Comparison of ENCODE assay signal across 9 mouse cellular contexts in genomic region chr11:96906431-96907161, GRCm38 (mm10). TPM values are rescaled to one million over a fixed set of nuclear protein-coding genes. Genes with fewer than 3 reads are reported as not detected.
DNase-seq lines count a peak whose midpoint lies in the region; ATAC-seq and TF ChIP-seq lines count a peak whose summit lies in the region.
"Had no signal": no experiment of that assay in that cellular context is flagged by ENCODE, and none has a peak within 500 bp of the region (broad histone marks: within the 10 kb centered on the region; RNA-seq: fewer than 3 reads in every experiment).

No protein-coding gene starts in this region.

- peaks cover 77% of the 10 kb centered on the region for H3K4me1 ChIP-seq in forebrain, embryonic 12.5 days
- H3K4me1 ChIP-seq in hindbrain, embryonic 10.5 days (replicated peaks), result peaks cover 93% of the 10 kb centered on the region
- H3K4me1 ChIP-seq in midbrain, embryonic 12.5 days, result peaks cover 74% of the 10 kb centered on the region

- H3K4me2 ChIP-seq in forebrain, embryonic 12.5 days, result no peak overlapping the region
- H3K4me2 ChIP-seq in midbrain, embryonic 12.5 days (replicated peaks), result no peak overlapping the region
- H3K4me2 ChIP-seq: embryonic facial prominence, embryonic 12.5 days had no signal

- no peaks in the 10 kb centered on the region for H3K27me3 ChIP-seq in forebrain, embryonic 12.5 days
- no peaks in the 10 kb centered on the region for H3K27me3 ChIP-seq in hindbrain, embryonic 10.5 days (ENCODE audit: insufficient read depth, poor library complexity, severe bottlenecking)
- H3K27me3 ChIP-seq in midbrain, embryonic 12.5 days, result no peaks in the 10 kb centered on the region
- H3K27me3 ChIP-seq: embryonic facial prominence, embryonic 12.5 days had no signal

- peaks cover 39% of the 10 kb centered on the region for H3K36me3 ChIP-seq in forebrain, embryonic 12.5 days (replicated peaks)
- peaks cover 56% of the 10 kb centered on the region for H3K36me3 ChIP-seq in hindbrain, embryonic 10.5 days
- H3K36me3 ChIP-seq in midbrain, embryonic 12.5 days, result peaks cover 38% of the 10 kb centered on the region

- H3K27ac ChIP-seq in layer of hippocampus, adult 2 months, result peak overlapping the region; percentile 55
- peak overlapping the region; percentile 61 for H3K27ac ChIP-seq in forebrain, embryonic 12.5 days
- H3K27ac ChIP-seq in hindbrain, embryonic 10.5 days, result peak overlapping the region; percentile 95
- H3K27ac ChIP-seq in midbrain, embryonic 12.5 days (replicated peaks), result peak overlapping the region; percentile 81
- H3K27ac ChIP-seq: embryonic facial prominence, embryonic 12.5 days had no signal

- WGBS in forebrain, embryonic 12.5 days, result 61% methylated on average over 15 of the region's 15 CpGs
- WGBS in hindbrain, embryonic 10.5 days, result 39% methylated on average over 15 of the region's 15 CpGs
- 48% methylated on average over 15 of the region's 15 CpGs for WGBS in midbrain, embryonic 12.5 days

- no peak for DNase-seq in layer of hippocampus, adult 2 months (ENCODE audit: low spot score in 2 of 2)
- DNase-seq in layer of hippocampus, postnatal 36 days, result no peak
- DNase-seq in hindbrain, embryonic 10.5 days (ENCODE audit: low spot score), result peak; percentile 77
- no peak for DNase-seq in urinary bladder, postnatal 4 days (ENCODE audit: low spot score in 2 of 2)
- no peak for DNase-seq in cerebellum, postnatal 25 days

- H3K9ac ChIP-seq in forebrain, embryonic 12.5 days, result 0 out of 2 replicates have a peak overlapping the region, but pooled peaks have one; percentile 22
- H3K9ac ChIP-seq in midbrain, embryonic 12.5 days (replicated peaks), result peak overlapping the region; percentile 8
- H3K9ac ChIP-seq: embryonic facial prominence, embryonic 12.5 days had no signal

- no peak for TF ChIP-seq CTCF in layer of hippocampus, adult 2 months (conservative IDR thresholded peaks at IDR 0.05)

- H3K4me3 ChIP-seq in layer of hippocampus, adult 2 months, result no peak overlapping the region
- H3K4me3 ChIP-seq in forebrain, embryonic 12.5 days (replicated peaks), result no peak overlapping the region
- H3K4me3 ChIP-seq in hindbrain, embryonic 10.5 days, result peak overlapping the region; percentile 3; the same call in 1 of the 2 replicates
- no peak overlapping the region for H3K4me3 ChIP-seq in midbrain, embryonic 12.5 days
- H3K4me3 ChIP-seq: embryonic facial prominence, embryonic 12.5 days had no signal

- no peak for ATAC-seq in forebrain, embryonic 12.5 days (ENCODE audit: low FRiP score)
- ATAC-seq in midbrain, embryonic 12.5 days (ENCODE audit: low FRiP score, low read depth), result no peak
- no peak for ATAC-seq in megakaryocyte, adult 5-6 weeks (ENCODE audit: poor library complexity, severe bottlenecking)

- H3K9me3 ChIP-seq in forebrain, embryonic 12.5 days, result no peaks in the 10 kb centered on the region
- no peaks in the 10 kb centered on the region for H3K9me3 ChIP-seq in hindbrain, embryonic 10.5 days
- H3K9me3 ChIP-seq in midbrain, embryonic 12.5 days, result no peaks in the 10 kb centered on the region
- H3K9me3 ChIP-seq: embryonic facial prominence, embryonic 12.5 days had no signal

RNA-seq across cellular contexts. Expression of gene Cdk5rap3, which starts 9.7 kb away (rescaled TPM):
- 10 to 100 TPM; 34.5 to 41.6 TPM for total RNA-seq in layer of hippocampus, adult 2 months (2021)
- 10 to 100 TPM; 32.8 to 34.0 TPM for total RNA-seq in layer of hippocampus, postnatal 36 days (2021)
- 102 and 106 TPM in 2 replicates for polyA plus RNA-seq in forebrain, embryonic 12.5 days (2016; fragmentation: Nextera tagmentation; extraction: Ambion mirVana)
- polyA plus RNA-seq in hindbrain, embryonic 10.5 days (2016; fragmentation: Nextera tagmentation; extraction: Ambion mirVana), result 112 and 124 TPM in 2 replicates
- 107 and 116 TPM in 2 replicates for polyA plus RNA-seq in midbrain, embryonic 12.5 days (2016; fragmentation: Nextera tagmentation; extraction: Ambion mirVana)
- total RNA-seq in megakaryocyte, adult 5-6 weeks (2015), result 17.5 and 21.1 TPM in 2 replicates
- 23.9 and 37.3 TPM in 2 replicates for total RNA-seq in megakaryocyte, adult 5-6 weeks (2017)

RNA-seq across cellular contexts. Expression of gene Prr15l, which starts 21.3 kb away (rescaled TPM):
- not detected for total RNA-seq in layer of hippocampus, adult 2 months (2021)
- total RNA-seq in layer of hippocampus, postnatal 36 days (2021), result not detected
- polyA plus RNA-seq in forebrain, embryonic 12.5 days (2016; fragmentation: Nextera tagmentation; extraction: Ambion mirVana), result 0.58 and 0.60 TPM in 2 replicates
- 0.37 and 0.75 TPM in 2 replicates for polyA plus RNA-seq in hindbrain, embryonic 10.5 days (2016; fragmentation: Nextera tagmentation; extraction: Ambion mirVana)
- polyA plus RNA-seq in midbrain, embryonic 12.5 days (2016; fragmentation: Nextera tagmentation; extraction: Ambion mirVana), result 0.55 and 0.68 TPM in 2 replicates
- total RNA-seq in megakaryocyte, adult 5-6 weeks (2015), result 0.07 TPM in 1 of 2 replicates, not detected in the other
- 0.16 and 0.29 TPM in 2 replicates for total RNA-seq in megakaryocyte, adult 5-6 weeks (2017)

RNA-seq across cellular contexts. Expression of gene Pnpo, which starts 37.2 kb away (rescaled TPM):
- 10 to 100 TPM; 36.7 to 36.8 TPM for total RNA-seq in layer of hippocampus, adult 2 months (2021)
- total RNA-seq in layer of hippocampus, postnatal 36 days (2021), result 10 to 100 TPM; 29.8 to 34.5 TPM
- 17.2 and 17.4 TPM in 2 replicates for polyA plus RNA-seq in forebrain, embryonic 12.5 days (2016; fragmentation: Nextera tagmentation; extraction: Ambion mirVana)
- 31.4 and 36.4 TPM in 2 replicates for polyA plus RNA-seq in hindbrain, embryonic 10.5 days (2016; fragmentation: Nextera tagmentation; extraction: Ambion mirVana)
- 14.6 and 16.4 TPM in 2 replicates for polyA plus RNA-seq in midbrain, embryonic 12.5 days (2016; fragmentation: Nextera tagmentation; extraction: Ambion mirVana)
- total RNA-seq in megakaryocyte, adult 5-6 weeks (2015), result 16.8 and 19.9 TPM in 2 replicates
- 29.1 and 32.8 TPM in 2 replicates for total RNA-seq in megakaryocyte, adult 5-6 weeks (2017)

RNA-seq across cellular contexts. Expression of gene Copz2, which starts 56.9 kb away (rescaled TPM):
- 1 to 10 TPM; 5.9 to 7.0 TPM for total RNA-seq in layer of hippocampus, adult 2 months (2021)
- 1 to 10 TPM; 5.5 to 7.8 TPM for total RNA-seq in layer of hippocampus, postnatal 36 days (2021)
- 22.9 and 27.8 TPM in 2 replicates for polyA plus RNA-seq in forebrain, embryonic 12.5 days (2016; fragmentation: Nextera tagmentation; extraction: Ambion mirVana)
- polyA plus RNA-seq in hindbrain, embryonic 10.5 days (2016; fragmentation: Nextera tagmentation; extraction: Ambion mirVana), result 42.9 and 44.2 TPM in 2 replicates
- polyA plus RNA-seq in midbrain, embryonic 12.5 days (2016; fragmentation: Nextera tagmentation; extraction: Ambion mirVana), result 36.1 and 43.0 TPM in 2 replicates
- total RNA-seq in megakaryocyte, adult 5-6 weeks (2015), result 2.0 and 4.2 TPM in 2 replicates
- total RNA-seq in megakaryocyte, adult 5-6 weeks (2017), result 0.28 and 0.92 TPM in 2 replicates
